Mouse (Mus musculus): ENCODE measurements at regions not wholly inside any gene's neighbourhood (a gene's known extent, or its start where the extent isn't known, plus 50 kb on each side); places are given as distances from the start of the nearest gene placed in this dataset.
A peak's percentile ranks its signal among the peaks of the same experiment; 100 is the strongest.

- peaks cover 12% of the 10 kb centered on the region; the same call in 1 of the 2 replicates for H3K4me1 ChIP-seq (ENCODE audit: insufficient read depth, low read length)
- H3K4me3 ChIP-seq (ENCODE audit: low read depth, low read length), result no peak overlapping the region
- WGBS, result 48% methylated on average over 14 of the region's 14 CpGs
- DNase-seq (ENCODE audit: low spot score), result peak; percentile 69
- H3K9ac ChIP-seq (replicated peaks; ENCODE audit: low read length, poor library complexity, severe bottlenecking), result no peak overlapping the region
- H3K36me3 ChIP-seq (ENCODE audit: insufficient read depth, low read length), result no peaks in the 10 kb centered on the region
- ATAC-seq (ENCODE audit: low FRiP score), result 0 out of 2 replicates have a peak, but pooled peaks have one; percentile 36
- H3K27me3 ChIP-seq (ENCODE audit: insufficient read depth, low read length), result no peaks in the 10 kb centered on the region; the same call in 1 of the 2 replicates
- 0 out of 2 replicates have a peak overlapping the region, but pooled peaks have one; percentile 18 for H3K4me2 ChIP-seq (ENCODE audit: low read depth, low read length, poor library complexity, severe bottlenecking)
- H3K9me3 ChIP-seq (ENCODE audit: low read length), result no peaks in the 10 kb centered on the region
- TF ChIP-seq CTCF (IDR thresholded peaks at IDR 0.05), result no peak
- peak overlapping the region; percentile 68 for H3K27ac ChIP-seq (ENCODE audit: low read depth, low read length)
Measured at GRCm38 (mm10) chr14:120140791-120141747, 98.8 kb upstream of the Oxgr1 start.

GRCm38 (mm10) chr14:120142281-120142680 lies 100.0 kb upstream of the Oxgr1 start:
- H3K27me3 ChIP-seq (ENCODE audit: insufficient read depth, low read length), result no peaks in the 10 kb centered on the region; the same call in 1 of the 2 replicates
- no peaks in the 10 kb centered on the region for H3K36me3 ChIP-seq (ENCODE audit: insufficient read depth, low read length)
- 14% methylated on average over 4 of the region's 4 CpGs for WGBS
- H3K4me1 ChIP-seq (ENCODE audit: insufficient read depth, low read length), result peaks cover 12% of the 10 kb centered on the region; the same call in 1 of the 2 replicates
- ATAC-seq (ENCODE audit: low FRiP score) (no peak), DNase-seq (ENCODE audit: low spot score) (peak; percentile 58)
- TF ChIP-seq CTCF (IDR thresholded peaks at IDR 0.05), result no peak
- no peak overlapping the region for H3K27ac ChIP-seq (ENCODE audit: low read depth, low read length)
- H3K4me3 ChIP-seq (ENCODE audit: low read depth, low read length), result no peak overlapping the region
- H3K4me2 ChIP-seq (ENCODE audit: low read depth, low read length, poor library complexity, severe bottlenecking), result no peak overlapping the region
- no peak overlapping the region for H3K9ac ChIP-seq (replicated peaks; ENCODE audit: low read length, poor library complexity, severe bottlenecking)
- H3K9me3 ChIP-seq (ENCODE audit: low read length), result no peaks in the 10 kb centered on the region

GRCm38 (mm10) chr14:120144451-120144850 lies 102.2 kb upstream of the Oxgr1 start:
- H3K9ac ChIP-seq (replicated peaks; ENCODE audit: low read length, poor library complexity, severe bottlenecking), result no peak overlapping the region
- ATAC-seq (ENCODE audit: low FRiP score) (no peak), DNase-seq (ENCODE audit: low spot score) (no peak)
- no peaks in the 10 kb centered on the region; the same call in 1 of the 2 replicates for H3K27me3 ChIP-seq (ENCODE audit: insufficient read depth, low read length)
- no peaks in the 10 kb centered on the region for H3K36me3 ChIP-seq (ENCODE audit: insufficient read depth, low read length)
- no peak overlapping the region for H3K4me2 ChIP-seq (ENCODE audit: low read depth, low read length, poor library complexity, severe bottlenecking)
- no peaks in the 10 kb centered on the region for H3K9me3 ChIP-seq (ENCODE audit: low read length)
- peaks cover 12% of the 10 kb centered on the region; the same call in 1 of the 2 replicates for H3K4me1 ChIP-seq (ENCODE audit: insufficient read depth, low read length)
- 89% methylated on average over 6 of the region's 6 CpGs for WGBS
- TF ChIP-seq CTCF (IDR thresholded peaks at IDR 0.05), result no peak
- H3K4me3 ChIP-seq (ENCODE audit: low read depth, low read length), result no peak overlapping the region
- H3K27ac ChIP-seq (ENCODE audit: low read depth, low read length), result no peak overlapping the region

GRCm38 (mm10) chr14:120146312-120146711 lies 104.1 kb upstream of the Oxgr1 start:
- 78% methylated on average over 11 of the region's 11 CpGs for WGBS
- Histone ChIP-seq H3K4me1 (ENCODE audit: insufficient read depth, low read length) (0 out of 2 replicates have a peak, but pooled peaks cover 2% of the 10 kb centered on the region), H3K9ac (replicated peaks; ENCODE audit: low read length, poor library complexity, severe bottlenecking) (no peak overlapping the region), H3K27ac (ENCODE audit: low read depth, low read length) (no peak overlapping the region), H3K4me2 (ENCODE audit: low read depth, low read length, poor library complexity, severe bottlenecking) (no peak overlapping the region), H3K9me3 (ENCODE audit: low read length) (no peaks in the 10 kb centered on the region), H3K4me3 (ENCODE audit: low read depth, low read length) (no peak overlapping the region), H3K36me3 (ENCODE audit: insufficient read depth, low read length) (no peaks in the 10 kb centered on the region), H3K27me3 (ENCODE audit: insufficient read depth, low read length) (no peaks in the 10 kb centered on the region; the same call in 1 of the 2 replicates)
- no peak for ATAC-seq (ENCODE audit: low FRiP score)
- no peak for TF ChIP-seq CTCF (IDR thresholded peaks at IDR 0.05)
- DNase-seq (ENCODE audit: low spot score), result no peak

GRCm38 (mm10) chr14:120146908-120147770 lies 104.9 kb upstream of the Oxgr1 start:
- Histone ChIP-seq H3K27me3 (ENCODE audit: insufficient read depth, low read length) (no peaks in the 10 kb centered on the region; the same call in 1 of the 2 replicates), H3K4me2 (ENCODE audit: low read depth, low read length, poor library complexity, severe bottlenecking) (no peak overlapping the region), H3K4me1 (ENCODE audit: insufficient read depth, low read length) (no peaks in the 10 kb centered on the region), H3K36me3 (ENCODE audit: insufficient read depth, low read length) (no peaks in the 10 kb centered on the region), H3K9ac (replicated peaks; ENCODE audit: low read length, poor library complexity, severe bottlenecking) (no peak overlapping the region), H3K27ac (ENCODE audit: low read depth, low read length) (no peak overlapping the region), H3K9me3 (ENCODE audit: low read length) (no peaks in the 10 kb centered on the region), H3K4me3 (ENCODE audit: low read depth, low read length) (no peak overlapping the region)
- ATAC-seq (ENCODE audit: low FRiP score) (no peak), DNase-seq (ENCODE audit: low spot score) (no peak)
- no peak for TF ChIP-seq CTCF (IDR thresholded peaks at IDR 0.05)
- 81% methylated on average over 8 of the region's 8 CpGs for WGBS
